Mouse (Mus musculus) adrenal gland, adult 2 months (tissue): Measurements from ENCODE around the gene Mrtfb. TPM values are rescaled to one million over a fixed set of nuclear protein-coding genes. Genes with fewer than 3 reads are reported as not detected.
"Not testable (repeated sequence)": the region's sequence is repeated elsewhere in the genome, so short reads cannot be mapped to it uniquely, and the experiment has no call there.

Experiments
- DNase-seq: peaks from one replicate; pipeline ENCODE4 v3.0.0; 2021
- polyA plus RNA-seq: library from polyadenylated mRNA; depleted of rRNA; stranded (reverse); fragments of >200 nt; gene quantifications from 2 replicates; pipeline ENCODE4 v1.2.3, GENCODE M21; 2012
- total RNA-seq, 2 experiments: library from RNA; stranded (reverse); gene quantifications; 2 replicates each; pipeline ENCODE4 v1.2.3; 2021

The Mrtfb gene
- total and polyA plus RNA-seq, 3 experiments: 9.1 to 33.8 (median 27.2) TPM

- no peak for DNase-seq
Observed at GRCm38 (mm10) chr16:13276258-13276657, 20.0 kb downstream of the Mrtfb start.

- peak; percentile 38 for DNase-seq
Observed at GRCm38 (mm10) chr16:13276709-13277399, 20.6 kb downstream of the Mrtfb start.

GRCm38 (mm10) chr16:13286425-13286824 lies 30.1 kb downstream of the Mrtfb start:
- DNase-seq: not testable (repeated sequence)

- no peak for DNase-seq
Observed at GRCm38 (mm10) chr16:13297860-13298259, 41.6 kb downstream of the Mrtfb start.

DNA sequence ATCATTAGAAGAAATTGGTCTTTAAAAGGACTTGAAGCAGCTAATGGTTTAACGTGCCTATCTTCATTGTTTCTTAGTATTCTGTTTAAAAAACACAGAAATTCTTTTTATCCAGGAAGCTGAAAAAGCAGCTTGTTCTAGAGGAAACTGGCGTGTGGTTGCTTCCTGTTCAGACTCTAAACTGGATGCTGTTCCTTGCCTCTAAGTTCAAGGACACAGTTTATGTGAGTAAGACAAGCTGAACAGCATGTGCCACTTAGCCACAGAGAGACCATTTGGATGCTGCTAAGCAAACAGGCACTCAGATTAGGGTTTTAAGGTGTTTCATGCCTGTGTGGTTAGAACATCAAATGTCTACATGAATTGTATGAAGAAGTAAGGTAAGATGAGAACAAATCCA lies 42.7 kb downstream of the Mrtfb start:
- DNase-seq: no peak

DNA sequence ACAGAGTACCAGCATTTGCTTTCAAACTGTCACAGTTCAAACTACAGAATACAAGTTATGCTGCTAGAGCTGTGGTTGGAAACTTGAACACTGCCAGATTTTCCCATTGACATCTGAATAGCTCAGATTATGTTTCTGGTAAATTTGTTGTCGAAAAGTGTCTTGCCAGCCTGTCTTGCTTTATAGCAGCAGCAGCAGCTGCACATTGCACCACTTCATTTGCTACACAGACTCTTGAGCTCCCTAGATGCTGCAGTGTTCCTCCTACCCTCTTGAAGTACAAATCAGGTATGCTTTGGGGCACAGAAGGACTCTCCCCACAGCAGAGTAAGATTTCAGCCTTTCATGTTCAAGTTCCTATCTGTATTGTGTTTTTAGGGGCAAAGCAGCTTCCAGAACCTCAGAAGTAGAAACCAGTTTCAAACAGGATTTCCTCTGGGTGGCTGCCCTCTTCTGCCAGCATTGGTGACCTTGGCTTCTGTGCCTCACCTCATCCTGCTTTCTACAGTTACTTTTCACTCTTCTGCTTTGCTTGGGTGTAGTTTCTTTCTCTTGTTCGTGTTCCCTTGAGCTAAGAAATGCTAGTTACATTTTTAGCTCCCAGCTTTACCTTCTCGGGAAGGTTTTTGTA lies 49.9 kb downstream of the Mrtfb start:
- no peak for DNase-seq

- no peak for DNase-seq
Observed at GRCm38 (mm10) chr16:13310096-13310683, 53.9 kb downstream of the Mrtfb start.

DNA sequence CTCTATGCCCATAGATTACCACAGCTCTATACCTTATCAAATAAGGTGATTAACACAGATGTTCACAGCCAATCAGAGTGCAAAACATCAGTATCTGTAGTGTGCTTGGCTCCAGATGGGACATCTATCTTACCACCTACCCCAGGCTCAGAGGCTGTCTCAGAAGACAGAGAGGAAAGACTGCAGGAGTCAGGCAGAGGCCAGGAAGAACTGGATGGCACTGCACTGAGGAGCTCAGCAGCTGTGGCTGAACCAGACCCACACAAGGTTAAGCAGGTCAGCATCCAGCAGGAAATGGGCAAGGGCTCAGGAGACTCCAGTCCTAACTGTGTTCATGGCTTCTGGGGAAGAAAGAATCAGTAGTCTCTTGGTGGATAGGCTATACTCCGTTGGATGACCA lies 55.1 kb downstream of the Mrtfb start:
- no peak for DNase-seq

GRCm38 (mm10) chr16:13313096-13313719 lies 56.9 kb downstream of the Mrtfb start:
- no peak for DNase-seq

DNA sequence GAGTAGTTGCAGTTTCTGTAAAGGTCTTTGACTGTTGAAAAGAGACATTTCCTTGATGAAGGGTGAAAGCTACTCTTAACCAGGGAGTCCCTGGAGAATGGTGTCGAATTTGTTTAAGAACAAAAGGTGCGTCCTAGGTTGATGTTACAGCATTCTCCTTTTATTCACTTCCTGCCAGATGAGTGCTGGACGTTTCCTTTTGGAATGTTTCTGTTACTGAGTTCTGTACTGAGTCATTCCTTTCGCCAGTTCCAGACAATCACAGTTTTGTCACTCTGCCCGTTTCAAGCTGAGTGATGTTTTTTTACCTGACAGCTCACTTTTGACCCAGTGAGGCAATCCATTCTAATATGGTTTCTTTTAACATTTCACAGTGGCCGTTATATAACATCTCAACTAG lies 67.5 kb downstream of the Mrtfb start:
- peak; percentile 49 for DNase-seq

DNA sequence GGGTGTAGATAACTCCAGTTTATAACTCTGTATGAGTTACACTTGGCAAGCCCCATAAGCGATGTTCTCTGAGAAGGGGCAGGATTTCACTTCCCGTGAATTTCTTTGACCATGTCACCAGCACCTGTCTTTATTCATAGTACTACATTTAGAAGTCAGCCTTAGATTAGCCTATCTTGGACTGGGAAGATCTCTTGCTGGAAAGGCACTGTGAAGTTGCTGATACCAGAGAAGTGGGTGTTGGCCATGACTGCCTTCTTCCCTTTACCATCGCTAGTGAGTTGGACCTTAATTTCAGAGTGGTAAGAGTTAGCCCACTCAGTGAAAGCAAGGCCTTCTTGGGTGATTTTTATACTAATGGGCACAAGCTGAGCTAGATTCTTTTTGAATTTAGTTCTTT lies 70.3 kb downstream of the Mrtfb start:
- DNase-seq: no peak

- DNase-seq: no peak
Observed at GRCm38 (mm10) chr16:13328646-13329045, 72.4 kb downstream of the Mrtfb start.

DNA sequence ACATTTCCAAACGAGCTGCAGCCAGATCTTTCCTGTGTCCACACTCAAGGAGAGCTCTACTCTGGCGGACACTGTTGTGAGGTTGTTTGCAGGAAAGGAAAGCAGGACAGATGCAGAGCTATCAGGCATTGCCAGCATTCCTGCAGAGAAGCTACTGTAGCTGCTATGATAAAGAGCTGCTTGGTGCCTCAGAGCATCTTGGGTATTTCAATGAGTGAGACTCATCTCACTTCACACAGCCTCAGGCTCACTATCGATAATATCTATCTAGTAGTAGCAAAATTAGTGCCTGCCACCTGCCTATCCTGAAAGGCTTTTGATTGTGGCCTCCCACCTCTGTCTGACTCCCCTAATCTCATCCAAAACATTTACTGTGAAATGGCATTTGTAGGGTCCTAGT lies 73.4 kb downstream of the Mrtfb start:
- DNase-seq: no peak

GRCm38 (mm10) chr16:13330221-13330659 lies 74.0 kb downstream of the Mrtfb start:
- DNase-seq: no peak

DNA sequence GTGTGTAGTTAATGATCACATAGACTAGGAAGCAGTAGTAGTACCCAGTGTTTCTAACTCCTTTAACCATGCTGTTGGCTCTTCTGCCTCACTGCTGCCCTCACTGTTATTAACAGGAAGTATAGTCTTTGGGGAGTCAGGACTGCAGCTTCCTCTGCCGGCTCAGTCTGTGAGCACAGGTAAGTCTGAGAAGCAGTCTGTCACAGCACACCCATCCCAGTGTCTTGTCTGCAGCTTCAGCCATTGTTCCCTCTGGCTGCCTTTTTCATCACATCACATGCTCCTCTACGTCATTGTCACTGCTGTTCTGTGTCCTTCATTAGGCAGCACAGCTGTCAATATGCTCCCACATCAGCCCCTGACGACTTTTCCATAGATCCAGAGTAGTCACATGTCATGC lies 75.6 kb downstream of the Mrtfb start:
- no peak for DNase-seq

- DNase-seq: no peak
Observed at GRCm38 (mm10) chr16:13332536-13332935, 76.3 kb downstream of the Mrtfb start.

GRCm38 (mm10) chr16:13333781-13334341 lies 77.6 kb downstream of the Mrtfb start:
- no peak for DNase-seq

- DNase-seq: peak; percentile 58
Observed at GRCm38 (mm10) chr16:13336503-13337230, 80.4 kb downstream of the Mrtfb start.

DNA sequence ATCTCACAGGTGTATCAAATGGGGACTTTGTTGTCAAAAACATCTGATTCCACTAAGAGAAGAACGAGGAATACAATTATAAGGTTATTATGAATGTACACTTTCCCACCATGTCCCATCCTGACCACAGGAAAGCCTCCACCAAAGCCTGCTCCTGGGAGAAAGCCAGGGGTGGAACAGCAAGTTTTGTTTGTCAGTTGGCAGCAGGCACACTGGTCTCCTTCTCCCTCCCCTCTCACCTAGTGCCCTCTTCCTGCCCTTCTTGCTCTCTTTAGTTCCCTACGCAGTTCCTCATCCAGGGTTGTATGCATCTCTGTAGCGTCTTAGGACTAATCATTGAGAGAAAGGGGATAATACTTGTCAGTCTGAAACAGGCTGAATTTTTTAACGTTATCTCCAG lies 81.8 kb downstream of the Mrtfb start:
- peak; percentile 50 for DNase-seq

DNA sequence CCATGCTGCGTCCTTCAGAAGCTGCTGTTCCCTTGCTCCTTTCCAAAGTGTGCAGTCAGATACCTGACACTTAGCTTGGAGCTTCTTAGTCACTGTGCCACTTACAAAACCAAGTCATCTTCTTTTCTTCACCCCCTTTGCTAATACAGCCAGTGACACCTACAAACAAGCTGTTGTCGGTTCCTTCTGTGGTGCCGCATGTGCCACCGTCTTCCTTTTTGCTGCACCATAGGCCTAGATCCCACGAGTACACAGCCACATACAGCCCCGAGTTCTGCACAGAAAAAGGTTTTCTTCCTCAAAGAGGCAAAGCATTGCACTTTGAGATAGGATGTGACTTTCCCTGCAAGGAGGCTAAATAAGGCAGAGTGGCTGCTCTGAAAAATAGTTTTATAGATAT lies 83.2 kb downstream of the Mrtfb start:
- DNase-seq: no peak

- not testable (repeated sequence) for DNase-seq
Observed at GRCm38 (mm10) chr16:13345822-13346221, 89.5 kb downstream of the Mrtfb start.

DNA sequence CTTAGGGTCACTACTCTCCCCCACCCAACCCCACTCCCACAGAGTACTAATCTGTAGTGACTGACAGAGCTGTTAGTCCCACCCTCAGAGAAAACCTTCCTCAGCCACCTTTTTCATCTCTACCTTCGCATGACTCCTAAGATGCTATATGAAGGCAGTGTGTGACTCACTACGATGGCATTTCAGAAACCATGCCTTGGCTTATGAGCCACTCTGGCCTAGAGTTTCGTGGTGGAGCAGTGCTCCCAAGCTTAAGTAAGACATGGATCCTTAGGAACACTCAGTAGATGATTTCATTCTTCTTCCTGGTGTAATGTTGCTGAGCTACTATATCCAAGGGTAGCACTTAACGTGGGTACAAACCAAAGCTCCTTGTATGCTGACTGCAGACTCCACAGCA lies 94.4 kb downstream of the Mrtfb start:
- no peak for DNase-seq
